Mouse (Mus musculus): Measurements from ENCODE around the gene Vps33a.

DNA sequence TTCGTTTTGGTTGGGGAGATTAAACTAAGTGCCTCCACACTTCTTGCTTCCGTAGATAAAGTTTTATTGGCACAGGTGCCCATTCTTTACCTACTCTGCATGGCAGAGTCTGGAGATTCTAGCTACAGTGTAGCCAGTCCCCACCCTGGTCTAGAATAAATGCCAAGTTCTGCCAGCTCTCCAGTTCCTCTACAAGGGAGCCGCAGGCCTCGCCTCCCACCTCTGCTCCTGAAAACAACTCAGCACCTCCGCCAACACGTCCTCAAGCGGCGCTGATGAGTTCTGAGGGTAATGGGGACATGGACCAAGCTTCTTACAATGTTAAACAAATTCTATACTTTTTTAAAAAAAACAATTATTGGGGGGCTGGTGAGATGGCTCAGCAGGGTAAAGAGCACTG lies 13.2 kb downstream of the Vps33a start:
- TF ChIP-seq CTCF (IDR thresholded peaks at IDR 0.05; ENCODE audit: low read depth): no peak
- TF ChIP-seq EP300 (IDR thresholded peaks at IDR 0.05; ENCODE audit: low read depth): no peak

Measured in liver, embryonic 14.5 days (tissue).